Mouse (Mus musculus): Measurements from ENCODE around the gene Idnk.
A peak's percentile ranks its signal among the peaks of the same experiment; 100 is the strongest.

The Idnk gene

GRCm38 (mm10) chr13:58157447-58158098 is at the start of gene Idnk:
Idnk (plus strand) TSS chr13:58157649.
- peak; percentile 56 for DNase-seq (ENCODE audit: low read depth, low spot score)

GRCm38 (mm10) chr13:58111306-58111705 is 46.1 kb upstream of the Idnk start:
- DNase-seq (ENCODE audit: low read depth, low spot score): peak; percentile 48

- DNase-seq (ENCODE audit: low read depth, low spot score): peak; percentile 49
Measured at GRCm38 (mm10) chr13:58112191-58112590, 45.3 kb upstream of the Idnk start.

GRCm38 (mm10) chr13:58112601-58113041 is 44.8 kb upstream of the Idnk start:
- DNase-seq (ENCODE audit: low read depth, low spot score): no peak

- DNase-seq (ENCODE audit: low read depth, low spot score): peak; percentile 90
Measured at GRCm38 (mm10) chr13:58113061-58113900, 44.2 kb upstream of the Idnk start, which contains the start of gene Klhl3. Klhl3 (minus strand) TSS chr13:58113592.

GRCm38 (mm10) chr13:58115227-58115626 is 42.2 kb upstream of the Idnk start:
- no peak for DNase-seq (ENCODE audit: low read depth, low spot score)

GRCm38 (mm10) chr13:58116801-58117200 is 40.6 kb upstream of the Idnk start:
- no peak for DNase-seq (ENCODE audit: low read depth, low spot score)

- DNase-seq (ENCODE audit: low read depth, low spot score): no peak
Measured at GRCm38 (mm10) chr13:58117318-58118017, 40.0 kb upstream of the Idnk start.

GRCm38 (mm10) chr13:58122786-58123297 is 34.6 kb upstream of the Idnk start:
- no peak for DNase-seq (ENCODE audit: low read depth, low spot score)

- no peak for DNase-seq (ENCODE audit: low read depth, low spot score)
Measured at GRCm38 (mm10) chr13:58123381-58123780, 34.1 kb upstream of the Idnk start.

GRCm38 (mm10) chr13:58124278-58124677 is 33.2 kb upstream of the Idnk start:
- no peak for DNase-seq (ENCODE audit: low read depth, low spot score)

- DNase-seq (ENCODE audit: low read depth, low spot score): no peak
Measured at GRCm38 (mm10) chr13:58124989-58125388, 32.5 kb upstream of the Idnk start.

GRCm38 (mm10) chr13:58126126-58126525 is 31.3 kb upstream of the Idnk start:
- DNase-seq (ENCODE audit: low read depth, low spot score): peak; percentile 50

GRCm38 (mm10) chr13:58126862-58127765 is 30.3 kb upstream of the Idnk start:
- no peak for DNase-seq (ENCODE audit: low read depth, low spot score)

GRCm38 (mm10) chr13:58127766-58128361 is 29.6 kb upstream of the Idnk start:
- DNase-seq (ENCODE audit: low read depth, low spot score): no peak

GRCm38 (mm10) chr13:58128396-58128767 is 29.1 kb upstream of the Idnk start, which contains the start of gene Hnrnpa0:
Hnrnpa0 (minus strand) TSS chr13:58128556.
- peak; percentile 81 for DNase-seq (ENCODE audit: low read depth, low spot score)

- peak; percentile 93 for DNase-seq (ENCODE audit: low read depth, low spot score)
Measured at GRCm38 (mm10) chr13:58128768-58129671, 28.4 kb upstream of the Idnk start.

GRCm38 (mm10) chr13:58129687-58130246 is 27.7 kb upstream of the Idnk start:
- DNase-seq (ENCODE audit: low read depth, low spot score): no peak

- DNase-seq (ENCODE audit: low read depth, low spot score): no peak
Measured at GRCm38 (mm10) chr13:58131692-58132091, 25.8 kb upstream of the Idnk start.

Data from telencephalon, adult 2 months (tissue).